Mouse (Mus musculus): ENCODE results near the gene Cenps. TPM values are rescaled to one million over a fixed set of nuclear protein-coding genes. Genes with fewer than 3 reads are reported as not detected.
A peak's percentile ranks its signal among the peaks of the same experiment; 100 is the strongest.
"Not testable (repeated sequence)": the region's sequence is repeated elsewhere in the genome, so short reads cannot be mapped to it uniquely, and the experiment has no call there.

Cenps gene
- polyA plus RNA-seq, 1 experiment from 2014 or later = 18.9 TPM

DNA sequence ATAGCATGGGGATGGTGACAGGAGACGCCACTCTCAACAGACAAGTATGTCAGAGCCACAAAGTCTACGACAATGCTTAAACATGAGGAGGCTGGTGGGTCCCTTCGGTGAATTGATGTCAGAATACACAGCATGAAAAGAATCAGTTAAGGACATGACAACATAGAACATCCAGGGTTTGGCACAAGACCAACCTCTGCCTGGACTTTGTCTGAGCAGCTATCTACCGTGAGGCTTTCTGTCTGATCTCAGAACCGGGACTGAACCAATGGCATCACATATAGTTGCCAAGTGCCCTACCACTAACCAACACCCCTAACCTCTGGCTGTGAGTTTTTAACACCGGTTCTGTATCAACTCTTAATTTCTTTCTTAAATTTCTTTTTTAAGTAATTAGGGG, 39.2 kb upstream of the Cenps start:
- no peak overlapping the region for H3K4me2 ChIP-seq (ENCODE audit: low read length)
- H3K4me1 ChIP-seq (ENCODE audit: control insufficient read depth in 2 of 2, insufficient read depth in 2 of 2, low read length in 2 of 2) = peaks cover 0 to 10% of the 10 kb centered on the region in 2 experiments; a peak in 2 of 4 replicates
- no peaks in the 10 kb centered on the region for H3K27me3 ChIP-seq (ENCODE audit: control insufficient read depth, insufficient read depth, low read length)
- H3K9me3 ChIP-seq (ENCODE audit: control insufficient read depth, low read length) = no peaks in the 10 kb centered on the region
- ATAC-seq (ENCODE audit: insufficient number of reproducible peaks, insufficient read depth, low FRiP score, low read depth) = no peak
- no peak overlapping the region for H3K9ac ChIP-seq (ENCODE audit: low read length)
- no peak overlapping the region for H3K27ac ChIP-seq (replicated peaks in 1 of 2; ENCODE audit: control insufficient read depth in 1 of 2, insufficient read depth in 1 of 2, low read depth in 2 of 2, low read length in 2 of 2)
- WGBS = 64% methylated on average over 6 of the region's 6 CpGs
- peaks cover 45% of the 10 kb centered on the region for H3K36me3 ChIP-seq (ENCODE audit: control insufficient read depth, insufficient read depth, low read length)
- H3K4me3 ChIP-seq (ENCODE audit: control insufficient read depth in 1 of 2, insufficient read depth in 1 of 2, low read depth in 1 of 2, low read length in 2 of 2) = no peak overlapping the region

GRCm38 (mm10) chr4:149173661-149174060, 36.2 kb upstream of the Cenps start:
- Histone ChIP-seq H3K9me3 (ENCODE audit: control insufficient read depth, low read length) (no peaks in the 10 kb centered on the region), H3K4me3 (ENCODE audit: control insufficient read depth in 1 of 2, insufficient read depth in 1 of 2, low read depth in 1 of 2, low read length in 2 of 2) (no peak overlapping the region), H3K9ac (ENCODE audit: low read length) (no peak overlapping the region), H3K4me2 (ENCODE audit: low read length) (no peak overlapping the region), H3K27me3 (ENCODE audit: control insufficient read depth, insufficient read depth, low read length) (no peaks in the 10 kb centered on the region), H3K4me1 (ENCODE audit: control insufficient read depth in 2 of 2, insufficient read depth in 2 of 2, low read length in 2 of 2) (peaks cover 0 to 10% of the 10 kb centered on the region in 2 experiments; a peak in 1 of 4 replicates), H3K27ac (replicated peaks in 1 of 2; ENCODE audit: control insufficient read depth in 1 of 2, insufficient read depth in 1 of 2, low read depth in 2 of 2, low read length in 2 of 2) (no peak overlapping the region), H3K36me3 (ENCODE audit: control insufficient read depth, insufficient read depth, low read length) (peaks cover 16% of the 10 kb centered on the region)
- no peak for ATAC-seq (ENCODE audit: insufficient number of reproducible peaks, insufficient read depth, low FRiP score, low read depth)
- WGBS = 71% methylated on average over 6 of the region's 6 CpGs

DNA sequence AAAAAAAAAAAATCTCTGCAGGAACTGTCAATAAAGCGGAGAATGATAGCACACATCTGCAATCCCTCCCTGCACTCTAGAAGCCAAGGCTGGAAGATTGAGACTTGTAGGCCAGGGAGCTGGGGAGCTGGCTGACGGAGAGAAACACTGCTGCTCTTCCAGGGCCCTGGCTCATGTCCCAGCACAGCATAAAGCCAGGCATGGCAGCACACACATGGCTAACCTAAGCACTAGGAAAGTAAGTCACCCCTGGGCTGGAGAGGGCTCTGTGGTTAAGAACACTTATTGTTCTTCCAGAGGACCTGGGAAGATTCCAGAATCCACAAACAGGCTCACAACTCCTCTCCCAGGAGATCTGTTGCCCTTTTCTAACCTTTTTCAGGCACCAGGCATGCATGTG, 35.2 kb upstream of the Cenps start:
- Histone ChIP-seq H3K4me3 (ENCODE audit: control insufficient read depth in 1 of 2, insufficient read depth in 1 of 2, low read depth in 1 of 2, low read length in 2 of 2) (no peak overlapping the region), H3K4me2 (ENCODE audit: low read length) (no peak overlapping the region), H3K4me1 (ENCODE audit: control insufficient read depth in 2 of 2, insufficient read depth in 2 of 2, low read length in 2 of 2) (peaks cover 0 to 10% of the 10 kb centered on the region in 2 experiments; a peak in 1 of 4 replicates), H3K27me3 (ENCODE audit: control insufficient read depth, insufficient read depth, low read length) (no peaks in the 10 kb centered on the region), H3K9me3 (ENCODE audit: control insufficient read depth, low read length) (no peaks in the 10 kb centered on the region), H3K36me3 (ENCODE audit: control insufficient read depth, insufficient read depth, low read length) (peaks cover 10% of the 10 kb centered on the region), H3K27ac (replicated peaks in 1 of 2; ENCODE audit: control insufficient read depth in 1 of 2, insufficient read depth in 1 of 2, low read depth in 2 of 2, low read length in 2 of 2) (peak overlapping the region in 1 of 2 experiments; percentile 56; a peak in 1 of 4 replicates), H3K9ac (ENCODE audit: low read length) (no peak overlapping the region)
- ATAC-seq (ENCODE audit: insufficient number of reproducible peaks, insufficient read depth, low FRiP score, low read depth) = no peak
- 54% methylated on average over 2 of the region's 2 CpGs for WGBS

- no peak for ATAC-seq (ENCODE audit: insufficient number of reproducible peaks, insufficient read depth, low FRiP score, low read depth)
- H3K4me2 ChIP-seq (ENCODE audit: low read length) = no peak overlapping the region
- H3K27me3 ChIP-seq (ENCODE audit: control insufficient read depth, insufficient read depth, low read length) = no peaks in the 10 kb centered on the region
- H3K36me3 ChIP-seq (ENCODE audit: control insufficient read depth, insufficient read depth, low read length) = peaks cover 10% of the 10 kb centered on the region
- WGBS = 93% methylated on average over 5 of the region's 5 CpGs
- no peak overlapping the region for H3K9ac ChIP-seq (ENCODE audit: low read length)
- H3K4me1 ChIP-seq (ENCODE audit: control insufficient read depth in 2 of 2, insufficient read depth in 2 of 2, low read length in 2 of 2) = peaks cover 0 to 10% of the 10 kb centered on the region in 2 experiments; a peak in 1 of 4 replicates
- H3K9me3 ChIP-seq (ENCODE audit: control insufficient read depth, low read length) = no peaks in the 10 kb centered on the region
- 0 out of 4 replicates have a peak overlapping the region, but pooled peaks of 1 of the 2 experiments have one; percentile 56 for H3K27ac ChIP-seq (replicated peaks in 1 of 2; ENCODE audit: control insufficient read depth in 1 of 2, insufficient read depth in 1 of 2, low read depth in 2 of 2, low read length in 2 of 2)
- no peak overlapping the region for H3K4me3 ChIP-seq (ENCODE audit: control insufficient read depth in 1 of 2, insufficient read depth in 1 of 2, low read depth in 1 of 2, low read length in 2 of 2)
Observed at GRCm38 (mm10) chr4:149172083-149172482, 34.7 kb upstream of the Cenps start.

GRCm38 (mm10) chr4:149171581-149171981, 34.2 kb upstream of the Cenps start:
- WGBS = 72% methylated on average over 5 of the region's 5 CpGs
- H3K36me3 ChIP-seq (ENCODE audit: control insufficient read depth, insufficient read depth, low read length) = peaks cover 10% of the 10 kb centered on the region
- H3K4me2 ChIP-seq (ENCODE audit: low read length) = no peak overlapping the region
- no peak overlapping the region for H3K27ac ChIP-seq (replicated peaks in 1 of 2; ENCODE audit: control insufficient read depth in 1 of 2, insufficient read depth in 1 of 2, low read depth in 2 of 2, low read length in 2 of 2)
- no peaks in the 10 kb centered on the region for H3K9me3 ChIP-seq (ENCODE audit: control insufficient read depth, low read length)
- no peaks in the 10 kb centered on the region for H3K27me3 ChIP-seq (ENCODE audit: control insufficient read depth, insufficient read depth, low read length)
- H3K9ac ChIP-seq (ENCODE audit: low read length) = no peak overlapping the region
- H3K4me3 ChIP-seq (ENCODE audit: control insufficient read depth in 1 of 2, insufficient read depth in 1 of 2, low read depth in 1 of 2, low read length in 2 of 2) = no peak overlapping the region
- ATAC-seq (ENCODE audit: insufficient number of reproducible peaks, insufficient read depth, low FRiP score, low read depth) = no peak
- peaks cover 0 to 10% of the 10 kb centered on the region in 2 experiments; a peak in 1 of 4 replicates for H3K4me1 ChIP-seq (ENCODE audit: control insufficient read depth in 2 of 2, insufficient read depth in 2 of 2, low read length in 2 of 2)

GRCm38 (mm10) chr4:149170394-149170931, 33.0 kb upstream of the Cenps start:
- Histone ChIP-seq H3K9me3 (ENCODE audit: control insufficient read depth, low read length) (no peaks in the 10 kb centered on the region), H3K4me3 (ENCODE audit: control insufficient read depth in 1 of 2, insufficient read depth in 1 of 2, low read depth in 1 of 2, low read length in 2 of 2) (no peak overlapping the region), H3K9ac (ENCODE audit: low read length) (no peak overlapping the region), H3K4me2 (ENCODE audit: low read length) (no peak overlapping the region), H3K27me3 (ENCODE audit: control insufficient read depth, insufficient read depth, low read length) (no peaks in the 10 kb centered on the region), H3K36me3 (ENCODE audit: control insufficient read depth, insufficient read depth, low read length) (peaks cover 4% of the 10 kb centered on the region; the same call in 1 of the 2 replicates), H3K27ac (replicated peaks in 1 of 2; ENCODE audit: control insufficient read depth in 1 of 2, insufficient read depth in 1 of 2, low read depth in 2 of 2, low read length in 2 of 2) (no peak overlapping the region), H3K4me1 (ENCODE audit: control insufficient read depth in 2 of 2, insufficient read depth in 2 of 2, low read length in 2 of 2) (peaks cover under 1 to 15% of the 10 kb centered on the region in 2 experiments; a peak in 3 of 4 replicates)
- no peak for ATAC-seq (ENCODE audit: insufficient number of reproducible peaks, insufficient read depth, low FRiP score, low read depth)
- 58% methylated on average over 7 of the region's 7 CpGs for WGBS

DNA sequence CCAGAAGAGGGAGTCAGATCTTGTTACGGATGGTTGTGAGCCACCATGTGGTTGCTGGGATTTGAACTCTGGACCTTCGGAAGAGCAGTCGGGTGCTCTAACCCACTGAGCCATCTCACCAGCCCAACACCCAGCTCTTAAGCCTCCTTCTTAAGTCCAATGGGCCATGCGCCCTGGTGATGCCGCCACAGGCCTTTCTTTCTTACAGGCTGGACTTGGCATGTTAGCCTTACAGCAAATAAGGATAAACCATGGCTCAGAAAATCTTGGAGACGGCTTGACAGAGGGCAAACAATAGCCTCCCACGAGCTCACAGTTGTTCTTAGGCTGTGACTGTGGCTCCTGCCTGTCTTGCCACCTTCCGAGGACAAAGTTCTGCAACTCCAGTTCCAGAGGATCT, 32.5 kb upstream of the Cenps start:
- not testable (repeated sequence) for H3K4me3 ChIP-seq (ENCODE audit: control insufficient read depth in 1 of 2, insufficient read depth in 1 of 2, low read depth in 1 of 2, low read length in 2 of 2); H3K36me3 ChIP-seq (ENCODE audit: control insufficient read depth, insufficient read depth, low read length); H3K27ac ChIP-seq (replicated peaks in 1 of 2; ENCODE audit: control insufficient read depth in 1 of 2, insufficient read depth in 1 of 2, low read depth in 2 of 2, low read length in 2 of 2); ATAC-seq (ENCODE audit: insufficient number of reproducible peaks, insufficient read depth, low FRiP score, low read depth); H3K4me2 ChIP-seq (ENCODE audit: low read length); H3K9ac ChIP-seq (ENCODE audit: low read length); H3K9me3 ChIP-seq (ENCODE audit: control insufficient read depth, low read length); H3K27me3 ChIP-seq (ENCODE audit: control insufficient read depth, insufficient read depth, low read length)
- WGBS = 73% methylated on average over 7 of the region's 8 CpGs
- H3K4me1 ChIP-seq (ENCODE audit: control insufficient read depth in 2 of 2, insufficient read depth in 2 of 2, low read length in 2 of 2) = peaks cover 6 to 21% of the 10 kb centered on the region in 2 experiments

- H3K4me3 ChIP-seq (ENCODE audit: control insufficient read depth in 1 of 2, insufficient read depth in 1 of 2, low read depth in 1 of 2, low read length in 2 of 2) = no peak overlapping the region
- no peaks in the 10 kb centered on the region for H3K9me3 ChIP-seq (ENCODE audit: control insufficient read depth, low read length)
- no peak overlapping the region for H3K9ac ChIP-seq (ENCODE audit: low read length)
- no peaks in the 10 kb centered on the region for H3K27me3 ChIP-seq (ENCODE audit: control insufficient read depth, insufficient read depth, low read length)
- H3K36me3 ChIP-seq (ENCODE audit: control insufficient read depth, insufficient read depth, low read length) = peaks cover 20% of the 10 kb centered on the region
- peak overlapping the region; percentile 69 for H3K4me2 ChIP-seq (ENCODE audit: low read length)
- peaks cover 7 to 20% of the 10 kb centered on the region in 2 experiments for H3K4me1 ChIP-seq (ENCODE audit: control insufficient read depth in 2 of 2, insufficient read depth in 2 of 2, low read length in 2 of 2)
- H3K27ac ChIP-seq (replicated peaks in 1 of 2; ENCODE audit: control insufficient read depth in 1 of 2, insufficient read depth in 1 of 2, low read depth in 2 of 2, low read length in 2 of 2) = no peak overlapping the region
- WGBS = 41% methylated on average over 2 of the region's 2 CpGs
- ATAC-seq (ENCODE audit: insufficient number of reproducible peaks, insufficient read depth, low FRiP score, low read depth) = no peak
Observed at GRCm38 (mm10) chr4:149168016-149168415, 30.6 kb upstream of the Cenps start.
